Mouse (Mus musculus): ENCODE measurements around the gene Itgad.

- TF ChIP-seq POLR2A (IDR thresholded peaks at IDR 0.05; ENCODE audit: control insufficient read depth, extremely low read depth, insufficient read depth, low read length, poor library complexity) (no peak), CTCF (IDR thresholded peaks at IDR 0.05; ENCODE audit: borderline replicate concordance, control insufficient read depth, extremely low read depth, insufficient read depth, low read length, poor library complexity) (no peak)
Observed at GRCm38 (mm10) chr7:128267813-128268212, 113.6 kb downstream of the Itgad start.
